Mouse (Mus musculus) neural tube, embryonic 14.5 days (tissue): ENCODE results near the gene Sowaha. TPM values are rescaled to one million over a fixed set of nuclear protein-coding genes. Genes with fewer than 3 reads are reported as not detected.
"Not testable (repeated sequence)": the region's sequence is repeated elsewhere in the genome, so short reads cannot be mapped to it uniquely, and the experiment has no call there.

Experiments
- ATAC-seq: fragments of 200-750 bp; cut with Nextera tagmentation; 2 replicates; pipeline ENCODE4 v1.8.0; 2017; ENCODE audit warnings: low read depth, mild to moderate bottlenecking, moderate TSS enrichment, moderate library complexity
- H3K27ac ChIP-seq: fragments of 300-500 bp; sonication (generic); 2 replicates; pipeline ENCODE4 v1.5.1; 2014; ENCODE audit warnings: low read depth, mild to moderate bottlenecking, control low read depth, low read length, moderate library complexity, mixed read lengths
- H3K27me3 ChIP-seq: fragments of 300-500 bp; sonication (generic); 2 replicates; pipeline ENCODE4 v1.6.1; 2014; ENCODE audit warnings: low read length; ENCODE audit not compliant: control insufficient read depth, insufficient read depth
- H3K36me3 ChIP-seq: fragments of 300-500 bp; sonication (generic); 2 replicates; pipeline ENCODE4 v1.6.1; 2014; ENCODE audit warnings: low read length, mixed read lengths; ENCODE audit not compliant: control insufficient read depth, insufficient read depth
- H3K4me1 ChIP-seq: fragments of 300-500 bp; sonication (generic); 2 replicates; pipeline ENCODE4 v1.6.1; 2014; ENCODE audit warnings: low read length; ENCODE audit not compliant: control insufficient read depth, insufficient read depth
- H3K4me2 ChIP-seq: fragments of 300-500 bp; sonication (generic); 2 replicates; pipeline ENCODE4 v1.6.1; 2014; ENCODE audit warnings: mild to moderate bottlenecking, low read depth, low read length, control low read depth
- H3K4me3 ChIP-seq: fragments of 300-500 bp; sonication (generic); 2 replicates; pipeline ENCODE4 v1.5.1; 2014; ENCODE audit warnings: low read depth, low read length, control low read depth, mixed read lengths
- H3K9ac ChIP-seq: fragments of 300-500 bp; sonication (generic); replicated peaks from 2 replicates; pipeline ENCODE4 v1.6.1; 2014; ENCODE audit warnings: low read depth, mild to moderate bottlenecking, control low read depth, low read length, mixed read lengths
- H3K9me3 ChIP-seq: fragments of 300-500 bp; sonication (generic); 2 replicates; pipeline ENCODE4 v1.6.1; 2016; ENCODE audit warnings: low read length; ENCODE audit not compliant: control insufficient read depth
- WGBS: fragments of 180-500 bp; shearing (Covaris S2); extraction: QIAGEN DNeasy Blood & Tissue Kit; methylation state at CpG from one replicate; pipeline ENCODE4 v1.1.7; 2014; 5-methylcytosine and 5-hydroxymethylcytosine counted together
- polyA plus RNA-seq: library from polyadenylated mRNA; unstranded; fragments of >200 nt; fragmentation: Nextera tagmentation; extraction: Ambion mirVana; gene quantifications from 2 replicates; pipeline ENCODE4 v1.2.1, GENCODE M21; 2014

The Sowaha gene
- polyA plus RNA-seq, 1 experiment from 2014 or later = 1.1 TPM

GRCm38 (mm10) chr11:53427993-53428715, 51.9 kb downstream of the Sowaha start:
- H3K9ac ChIP-seq = no peak overlapping the region
- H3K4me1 ChIP-seq = peaks cover 6% of the 10 kb centered on the region; the same call in 1 of the 2 replicates
- WGBS = 89% methylated on average over 3 of the region's 3 CpGs
- H3K4me3 ChIP-seq = no peak overlapping the region
- no peaks in the 10 kb centered on the region for H3K9me3 ChIP-seq
- H3K36me3 ChIP-seq = 0 out of 2 replicates have a peak, but pooled peaks cover 7% of the 10 kb centered on the region
- H3K27ac ChIP-seq = no peak overlapping the region
- H3K27me3 ChIP-seq = no peaks in the 10 kb centered on the region
- ATAC-seq = no peak
- no peak overlapping the region for H3K4me2 ChIP-seq

- not testable (repeated sequence) for H3K4me2 ChIP-seq, H3K36me3 ChIP-seq, H3K9ac ChIP-seq, H3K4me3 ChIP-seq, H3K27me3 ChIP-seq, H3K4me1 ChIP-seq, H3K9me3 ChIP-seq, H3K27ac ChIP-seq, ATAC-seq
- WGBS = 93% methylated on average over 3 of the region's 3 CpGs
These were observed 53.2 kb downstream of the Sowaha start for GRCm38 (mm10) chr11:53426914-53427313.

Other genes with a start within 250 kb of the Sowaha start
- 51.7 and 53.8 TPM in 2 replicates for gene Hspa4, start 179.8 kb downstream of the Sowaha start, polyA plus RNA-seq
- 16.8 and 18.7 TPM in 2 replicates for gene Zcchc10, start 155.6 kb downstream of the Sowaha start, polyA plus RNA-seq
- gene Aff4, start 129.4 kb downstream of the Sowaha start, polyA plus RNA-seq = 59.2 and 95.0 TPM in 2 replicates
- gene Leap2, start 57.1 kb downstream of the Sowaha start, polyA plus RNA-seq = not detected in 2 replicates
- gene Uqcrq, start 49.4 kb downstream of the Sowaha start, polyA plus RNA-seq = 771 and 826 TPM in 2 replicates
- 3.4 and 5.3 TPM in 2 replicates for gene Gdf9, start 49.3 kb downstream of the Sowaha start, polyA plus RNA-seq
- gene Gm10447, start 23.2 kb downstream of the Sowaha start, polyA plus RNA-seq = 0.14 TPM in 1 of 2 replicates, not detected in the other
- 1.8 and 2.9 TPM in 2 replicates for gene Shroom1, start 23.1 kb downstream of the Sowaha start, polyA plus RNA-seq
- not detected in 2 replicates for gene Gm9837, start 9.8 kb downstream of the Sowaha start, polyA plus RNA-seq
- 0.23 TPM in 1 of 2 replicates, not detected in the other for gene Gm9945, start 108 bp downstream of the Sowaha start, polyA plus RNA-seq
- gene Sept8, start 39.0 kb upstream of the Sowaha start, polyA plus RNA-seq = 20.5 and 25.0 TPM in 2 replicates
- 280 and 308 TPM in 2 replicates for gene Kif3a, start 87.1 kb upstream of the Sowaha start, polyA plus RNA-seq
- 7.6 and 8.1 TPM in 2 replicates for gene Il4, start 138.4 kb upstream of the Sowaha start, polyA plus RNA-seq
- not detected in 2 replicates for gene Il13, start 154.4 kb upstream of the Sowaha start, polyA plus RNA-seq
- gene Rad50, start 227.0 kb upstream of the Sowaha start, polyA plus RNA-seq = 11.2 and 12.0 TPM in 2 replicates
- not detected in 2 replicates for gene Il5, start 240.5 kb upstream of the Sowaha start, polyA plus RNA-seq